Mouse (Mus musculus) monocyte, adult 5-6 weeks (primary cell): ENCODE data around the gene Rps2. TPM values are rescaled to one million over a fixed set of nuclear protein-coding genes. Genes with fewer than 3 reads are reported as not detected.

Experiments used
- ATAC-seq: fragments of 153-309, 156-312 bp; replicated peaks from 2 replicates; pipeline ENCODE4 v1.8.0; 2017; ENCODE audit warnings: mild to moderate bottlenecking; ENCODE audit not compliant: low TSS enrichment, insufficient number of reproducible peaks, severe bottlenecking, poor library complexity, low FRiP score
- total RNA-seq: library from RNA; stranded (forward); fragments of 200-1000, 200-491, 200-594 nt; gene quantifications from 3 replicates; pipeline ENCODE4 v1.2.3, GENCODE M21; 2017

Rps2 gene
- total RNA-seq, 1 experiment from 2014 or later: 428 TPM

DNA sequence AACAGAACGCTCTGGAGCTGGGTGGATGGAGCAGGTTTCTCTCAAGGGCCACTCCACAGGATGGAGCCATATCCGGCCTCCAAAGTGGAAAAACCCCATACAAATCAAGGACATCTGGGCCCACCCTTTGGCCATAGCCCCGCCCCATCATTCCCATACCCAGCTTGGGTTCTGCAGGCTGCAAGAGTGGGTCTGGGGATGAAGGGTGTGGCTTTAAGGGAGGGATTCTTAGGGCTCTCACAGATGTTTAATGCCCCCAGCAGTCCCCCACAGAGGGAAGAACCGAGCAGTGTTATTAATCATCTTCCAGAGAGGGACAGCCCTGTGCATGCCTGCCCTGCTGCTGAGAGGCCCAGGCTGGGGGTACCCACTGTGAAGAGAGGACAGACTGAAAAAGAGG is 29.1 kb downstream of the Rps2 start:
- ATAC-seq: no peak

DNA sequence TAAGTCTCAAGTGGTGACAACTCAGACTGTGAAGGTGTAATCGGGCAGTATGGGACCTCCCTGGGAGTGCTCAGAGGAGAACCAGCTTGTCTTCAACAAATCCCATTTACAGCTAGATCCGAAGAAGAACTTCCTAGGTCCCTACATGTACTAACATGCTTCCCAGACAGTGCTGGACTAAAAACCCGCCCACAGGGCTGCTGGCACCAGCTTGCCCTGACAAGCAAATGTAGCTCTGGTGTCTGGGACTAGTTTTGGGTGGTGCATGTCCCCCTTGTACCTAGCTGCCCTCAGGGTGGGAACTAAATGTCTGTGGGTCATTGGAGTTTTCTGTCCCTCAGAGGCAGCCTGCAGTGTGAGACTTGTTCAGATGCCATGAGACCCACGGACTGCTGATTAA is 33.6 kb downstream of the Rps2 start:
- no peak for ATAC-seq

DNA sequence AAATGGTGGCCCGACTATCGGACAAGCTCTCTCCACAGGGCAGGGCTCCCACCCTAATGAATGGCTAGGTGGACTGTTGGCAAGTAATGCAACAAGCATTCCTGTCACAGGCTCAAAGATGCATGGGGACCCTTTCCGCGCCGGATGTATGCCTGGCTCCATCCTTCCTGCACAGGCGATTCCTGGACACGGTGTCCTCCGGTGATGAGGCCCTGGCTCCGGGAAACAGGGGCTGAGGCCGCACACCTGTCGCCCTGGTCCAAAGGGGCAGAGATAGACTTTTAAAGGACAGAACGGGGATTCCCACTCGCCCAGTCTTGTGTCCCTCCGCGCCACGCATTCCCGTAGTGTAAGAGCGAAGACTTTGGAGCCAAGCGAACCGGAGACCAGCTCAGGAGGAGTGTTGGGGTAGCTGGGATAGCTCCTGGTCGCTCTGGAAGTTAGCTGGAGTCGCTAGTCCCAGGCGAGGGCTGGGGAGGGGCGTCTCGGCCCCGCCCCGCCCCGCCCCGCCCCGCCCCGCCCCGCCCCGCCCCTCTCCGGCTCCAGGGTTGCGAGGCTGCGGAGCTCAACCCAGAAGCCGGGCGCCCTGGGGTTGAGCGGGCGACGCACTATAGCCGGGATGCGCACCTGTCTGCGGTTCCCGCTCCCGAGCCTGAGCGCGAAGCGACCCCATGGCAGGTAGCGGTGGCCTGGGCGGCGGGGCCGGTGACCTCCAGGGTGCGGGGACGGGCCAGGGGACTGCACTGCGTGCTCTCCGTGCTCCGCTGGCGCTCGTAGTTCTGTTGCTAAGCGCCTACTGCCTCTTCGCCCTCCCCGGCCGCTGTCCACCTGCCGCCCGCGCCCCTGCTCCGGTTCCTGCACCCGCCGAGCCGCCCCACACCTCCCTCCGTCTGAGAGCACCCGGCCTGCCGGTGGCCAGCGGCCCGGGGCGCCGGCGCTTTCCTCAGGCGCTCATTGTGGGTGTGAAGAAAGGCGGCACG is 34.8 kb downstream of the Rps2 start, which contains the start of gene Hs3st6:
Gene Hs3st6, plus strand, starts transcription at position 574 of the 980 bp plus-strand sequence.
- no peak for ATAC-seq

DNA sequence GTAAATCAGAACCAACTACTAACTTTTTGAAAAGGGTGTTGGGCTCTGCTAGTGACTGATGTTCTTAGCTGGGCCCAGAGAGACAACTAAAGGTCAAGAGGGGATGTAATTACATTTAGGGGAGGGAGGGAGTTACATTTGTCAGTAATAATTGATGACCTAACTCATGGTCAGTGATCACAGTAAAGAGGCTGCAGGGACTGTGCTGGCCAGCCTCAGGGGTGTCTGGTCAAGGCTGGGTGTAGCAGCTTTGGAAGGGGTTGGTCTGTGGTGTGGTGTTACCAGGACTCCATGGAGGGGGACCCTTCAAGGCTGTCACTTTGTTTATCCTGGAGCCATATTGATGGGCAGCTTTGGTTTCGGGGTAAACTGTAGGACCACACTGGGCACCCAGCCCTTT is 39.5 kb downstream of the Rps2 start:
- no peak for ATAC-seq

DNA sequence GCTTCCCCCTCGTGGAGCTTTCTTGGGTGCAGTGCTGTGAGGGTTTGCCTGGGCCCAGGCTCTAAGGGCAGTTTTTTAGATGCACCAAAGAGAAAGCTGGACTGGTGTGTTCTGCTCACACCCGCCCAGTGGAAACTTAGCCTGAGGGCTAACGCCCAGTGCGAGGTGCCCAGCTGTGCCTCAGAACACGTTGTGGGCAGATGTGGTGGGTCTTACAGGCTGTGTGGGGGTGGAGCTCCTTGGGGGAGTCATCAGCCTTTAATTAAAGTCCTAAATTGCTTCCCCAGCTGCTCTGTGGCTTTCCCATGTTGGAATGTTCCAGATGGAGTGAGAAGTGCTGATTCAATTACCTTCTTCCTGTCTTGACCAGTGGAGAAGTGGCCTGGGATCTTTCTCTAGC is 43.2 kb downstream of the Rps2 start:
- ATAC-seq: no peak

DNA sequence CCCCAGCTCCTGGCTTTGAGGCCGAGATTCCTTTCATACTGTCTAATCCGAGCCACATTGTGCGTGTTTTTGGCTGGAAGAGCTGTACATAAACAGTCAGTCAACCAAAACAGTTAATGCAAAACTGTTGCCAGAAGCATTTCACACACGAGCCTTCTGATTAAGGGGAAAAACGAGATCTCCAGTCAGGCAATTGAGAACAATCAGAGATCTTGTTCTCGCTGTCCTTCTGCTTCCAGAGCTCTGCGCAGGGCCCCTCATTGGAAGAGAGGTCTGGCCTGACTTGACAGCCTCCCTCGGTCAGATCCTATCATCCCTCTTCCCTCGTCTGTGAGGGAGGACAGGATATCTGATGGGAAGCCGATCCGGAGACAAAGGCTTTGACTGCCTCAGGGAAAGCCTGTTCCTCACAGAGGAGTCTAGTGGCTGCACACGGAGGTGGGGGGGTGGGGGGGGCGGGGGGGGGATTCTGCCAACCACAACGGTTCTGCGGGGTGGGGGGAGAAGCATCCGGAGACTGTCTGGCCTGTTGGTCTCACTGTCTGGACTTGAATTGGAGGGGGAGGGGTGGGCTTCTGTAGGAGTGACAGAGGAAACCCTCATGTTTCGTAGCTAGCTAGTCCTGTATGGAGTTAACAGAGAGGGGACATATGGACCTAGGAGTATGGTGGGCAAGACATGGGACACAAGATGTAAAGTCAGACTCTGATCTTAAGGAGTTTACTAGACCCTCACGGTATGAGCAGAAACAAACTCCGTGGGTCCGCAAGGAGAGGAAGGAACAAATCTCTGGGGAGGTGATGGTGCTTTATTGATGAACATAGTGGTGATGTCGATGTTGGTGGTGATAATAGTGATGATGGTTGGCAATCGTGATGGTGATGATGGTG is 47.3 kb downstream of the Rps2 start:
- ATAC-seq: no peak

DNA sequence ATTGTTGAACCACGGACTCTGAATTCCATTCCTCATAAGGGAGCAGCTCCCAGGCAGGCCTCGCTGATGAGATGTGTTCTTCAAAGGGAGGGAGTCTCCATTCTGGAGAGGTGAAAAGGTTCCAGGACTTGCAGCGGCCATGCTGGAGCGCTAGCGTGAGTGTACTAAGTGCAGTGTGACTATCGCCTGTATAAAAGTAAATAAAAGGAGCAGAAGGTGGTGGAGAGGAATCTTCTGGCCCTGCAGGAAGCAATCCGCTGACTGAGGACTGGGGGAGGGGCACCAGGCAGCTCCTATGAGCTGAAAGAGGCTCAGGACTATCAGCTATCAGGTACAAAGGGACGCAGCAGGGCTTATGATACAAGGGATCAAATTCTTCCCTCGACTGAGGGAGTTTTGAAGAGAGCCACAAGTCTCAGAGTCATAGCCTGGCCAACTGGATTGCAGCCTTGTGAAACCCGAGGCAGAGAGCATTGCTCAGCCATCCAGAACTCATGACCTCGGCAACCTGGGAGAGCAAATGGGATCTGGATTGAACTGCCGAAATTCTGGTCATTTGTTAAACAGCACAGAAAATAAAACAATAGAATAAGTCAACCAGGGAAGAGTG is 48.5 kb downstream of the Rps2 start:
- ATAC-seq: no peak

DNA sequence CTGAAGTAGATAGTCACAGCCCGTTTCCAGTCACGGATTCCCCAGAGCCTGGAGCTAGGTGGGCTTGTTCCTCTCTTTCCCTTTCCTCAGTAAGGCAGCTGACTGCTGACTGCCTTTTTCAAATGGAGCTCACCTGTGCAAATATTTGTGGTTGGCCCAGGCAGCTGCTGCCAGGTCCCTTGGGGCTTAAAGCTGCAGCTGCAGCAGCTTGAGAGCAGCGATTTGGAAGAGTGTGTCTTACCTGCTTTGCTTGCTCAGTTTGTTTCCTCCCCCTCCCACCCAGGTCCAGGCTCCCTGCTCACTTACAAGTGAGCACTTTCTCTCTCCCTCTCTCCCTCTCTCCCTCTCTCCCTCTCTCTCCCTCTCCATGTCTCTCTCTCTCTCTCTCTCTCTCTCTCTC is 51.2 kb downstream of the Rps2 start:
- no peak for ATAC-seq

Other genes starting within 250 kb of the Rps2 start
- gene E4f1, start 247.8 kb upstream of the Rps2 start, total RNA-seq: 26.9 to 32.5 TPM (median 29.5 TPM) in 3 replicates
- 8.4 to 10.1 TPM (median 9.1 TPM) in 3 replicates for gene Pgp, start 247.7 kb upstream of the Rps2 start, total RNA-seq
- gene Bricd5, start 244.2 kb upstream of the Rps2 start, total RNA-seq: 1.3 TPM in 1 of 3 replicates, not detected in the others
- gene Mlst8, start 239.0 kb upstream of the Rps2 start, total RNA-seq: 8.4 to 19.3 TPM (median 11.2 TPM) in 3 replicates
- not detected in 3 replicates for gene Caskin1, start 229.5 kb upstream of the Rps2 start, total RNA-seq
- 83.2 to 132 TPM (median 118 TPM) in 3 replicates for gene Traf7, start 190.2 kb upstream of the Rps2 start, total RNA-seq
- 0.39 TPM in 1 of 3 replicates, not detected in the others for gene Rab26, start 183.9 kb upstream of the Rps2 start, total RNA-seq
- 9.1 to 15.7 TPM (median 11.9 TPM) in 3 replicates for gene Pkd1, start 168.3 kb upstream of the Rps2 start, total RNA-seq
- 20.2 to 53.0 TPM (median 29.4 TPM) in 3 replicates for gene Tsc2, start 85.5 kb upstream of the Rps2 start, total RNA-seq
- gene Nthl1, start 85.4 kb upstream of the Rps2 start, total RNA-seq: 2.5 to 2.6 TPM in 2 of 3 replicates, not detected in the other
- 0.48 to 0.78 TPM in 2 of 3 replicates, not detected in the other for gene Slc9a3r2, start 67.8 kb upstream of the Rps2 start, total RNA-seq
- not detected in 3 replicates for gene Npw, start 59.7 kb upstream of the Rps2 start, total RNA-seq
- gene Zfp598, start 48.4 kb upstream of the Rps2 start, total RNA-seq: 14.6 to 21.7 TPM (median 15.7 TPM) in 3 replicates
- gene Syngr3, start 28.2 kb upstream of the Rps2 start, total RNA-seq: not detected in 3 replicates
- gene Gfer, start 22.0 kb upstream of the Rps2 start, total RNA-seq: 12.4 to 19.8 TPM (median 15.4 TPM) in 3 replicates
- gene Noxo1, start 21.9 kb upstream of the Rps2 start, total RNA-seq: 0.48 to 3.0 TPM (median 2.1 TPM) in 3 replicates
- 9.7 to 19.8 TPM (median 18.6 TPM) in 3 replicates for gene Tbl3, start 10.5 kb upstream of the Rps2 start, total RNA-seq
- gene Rnf151, start 53 bp upstream of the Rps2 start, total RNA-seq: 2.8 TPM in 1 of 3 replicates, not detected in the others
- gene Ndufb10, start 6.4 kb downstream of the Rps2 start, total RNA-seq: 144 to 243 TPM (median 228 TPM) in 3 replicates
- 4.7 to 14.6 TPM (median 10.2 TPM) in 3 replicates for gene Rpl3l, start 9.7 kb downstream of the Rps2 start, total RNA-seq
- 248 to 361 TPM (median 344 TPM) in 3 replicates for gene Msrb1, start 18.5 kb downstream of the Rps2 start, total RNA-seq
- gene Hs3st6, start 34.9 kb downstream of the Rps2 start, total RNA-seq: not detected in 3 replicates
- not detected in 3 replicates for gene Meiob, start 86.2 kb downstream of the Rps2 start, total RNA-seq
- 23.2 to 48.3 TPM (median 34.5 TPM) in 3 replicates for gene Hagh, start 122.0 kb downstream of the Rps2 start, total RNA-seq
- gene Fahd1, start 132.2 kb downstream of the Rps2 start, total RNA-seq: 3.2 to 6.6 TPM (median 4.8 TPM) in 3 replicates
- gene Igfals, start 147.9 kb downstream of the Rps2 start, total RNA-seq: 0.29 TPM in 1 of 3 replicates, not detected in the others
- 34.3 to 41.0 TPM (median 40.1 TPM) in 3 replicates for gene Nubp2, start 168.2 kb downstream of the Rps2 start, total RNA-seq
- 16.6 to 25.9 TPM (median 20.5 TPM) in 3 replicates for gene Spsb3, start 168.5 kb downstream of the Rps2 start, total RNA-seq
- 12.0 to 20.2 TPM (median 12.9 TPM) in 3 replicates for gene Eme2, start 177.0 kb downstream of the Rps2 start, total RNA-seq
- 13.4 to 24.4 TPM (median 19.0 TPM) in 3 replicates for gene Mrps34, start 177.0 kb downstream of the Rps2 start, total RNA-seq
- 28.0 to 48.6 TPM (median 30.1 TPM) in 3 replicates for gene Nme3, start 178.4 kb downstream of the Rps2 start, total RNA-seq
- 46.0 to 84.3 TPM (median 50.2 TPM) in 3 replicates for gene Mapk8ip3, start 218.9 kb downstream of the Rps2 start, total RNA-seq
- gene Jpt2, start 242.6 kb downstream of the Rps2 start, total RNA-seq: 13.4 to 14.4 TPM (median 14.2 TPM) in 3 replicates